Mouse (Mus musculus) hindbrain, embryonic 13.5 days (tissue): ENCODE data around the gene Eloa. TPM values are rescaled to one million over a fixed set of nuclear protein-coding genes. Genes with fewer than 3 reads are reported as not detected.
"Not testable (repeated sequence)": the region's sequence is repeated elsewhere in the genome, so short reads cannot be mapped to it uniquely, and the experiment has no call there.

Experiments
- ATAC-seq: fragments of 200-750 bp; cut with Nextera tagmentation; 2 replicates; pipeline ENCODE4 v1.8.0; 2017; ENCODE audit warnings: moderate TSS enrichment; ENCODE audit not compliant: low FRiP score
- H3K27ac ChIP-seq: fragments of 300-500 bp; sonication (generic); 2 replicates; pipeline ENCODE4 v1.5.1; 2015; ENCODE audit warnings: inconsistent platforms, mild to moderate bottlenecking, moderate library complexity
- H3K27me3 ChIP-seq: fragments of 300-500 bp; sonication (generic); 2 replicates; pipeline ENCODE4 v1.6.1; 2015; ENCODE audit warnings: mild to moderate bottlenecking, inconsistent platforms
- H3K36me3 ChIP-seq: fragments of 300-500 bp; sonication (generic); 2 replicates; pipeline ENCODE4 v1.6.1; 2015; ENCODE audit warnings: mild to moderate bottlenecking, inconsistent platforms
- H3K4me1 ChIP-seq: fragments of 300-500 bp; sonication (generic); replicated peaks from 2 replicates; pipeline ENCODE4 v1.6.1; 2015; ENCODE audit warnings: inconsistent platforms
- H3K4me2 ChIP-seq: fragments of 300-500 bp; sonication (generic); 2 replicates; pipeline ENCODE4 v1.6.1; 2015; ENCODE audit warnings: inconsistent platforms, mild to moderate bottlenecking, moderate library complexity
- H3K4me3 ChIP-seq: fragments of 300-500 bp; sonication (generic); 2 replicates; pipeline ENCODE4 v1.5.1; 2015; ENCODE audit warnings: mild to moderate bottlenecking, inconsistent platforms
- H3K9ac ChIP-seq: fragments of 300-500 bp; sonication (generic); 2 replicates; pipeline ENCODE4 v1.6.1; 2015; ENCODE audit warnings: mild to moderate bottlenecking, inconsistent platforms
- H3K9me3 ChIP-seq: fragments of 300-500 bp; sonication (generic); 2 replicates; pipeline ENCODE4 v1.6.1; 2016; ENCODE audit warnings: inconsistent platforms
- WGBS: fragments of 180-500 bp; shearing (Covaris S2); methylation state at CpG from one replicate; pipeline ENCODE4 v1.1.7; 2015; 5-methylcytosine and 5-hydroxymethylcytosine counted together
- polyA plus RNA-seq: library from polyadenylated mRNA; unstranded; fragments of >200 nt; fragmentation: Nextera tagmentation; extraction: Ambion mirVana; gene quantifications from 2 replicates; pipeline ENCODE4 v1.2.1, GENCODE M21; 2015

Gene Eloa
- polyA plus RNA-seq, 1 experiment from 2014 or later: 28.6 TPM

DNA sequence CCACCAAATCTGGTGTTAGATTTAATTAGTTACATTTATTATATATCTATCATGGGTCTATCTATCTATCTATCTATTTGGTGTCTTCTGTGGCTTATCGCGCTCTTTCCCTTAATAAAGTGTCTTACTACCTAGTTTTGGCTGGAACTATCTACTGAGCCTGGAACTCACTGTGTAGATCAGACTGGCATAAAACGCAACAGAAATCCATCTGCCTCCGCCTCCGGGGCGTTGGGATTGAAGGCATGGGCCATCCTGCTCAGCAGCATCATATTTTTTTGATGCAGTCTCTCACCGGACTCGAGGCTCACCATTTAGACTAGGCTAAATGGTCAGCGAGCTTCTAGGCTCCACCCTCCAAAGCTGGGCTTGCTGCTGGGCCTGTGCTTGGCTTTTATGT is 33.8 kb downstream of the Eloa start:
- Histone ChIP-seq H3K27ac (peak overlapping the region; percentile 92), H3K9ac (peak overlapping the region; percentile 89), H3K4me3 (peak overlapping the region; percentile 80), H3K9me3 (no peaks in the 10 kb centered on the region), H3K4me1 (peaks cover 23% of the 10 kb centered on the region), H3K4me2 (peak overlapping the region; percentile 95), H3K36me3 (peaks cover 25% of the 10 kb centered on the region), H3K27me3 (no peaks in the 10 kb centered on the region)
- no peak for ATAC-seq
- WGBS: 67% methylated on average over 9 of the region's 9 CpGs

DNA sequence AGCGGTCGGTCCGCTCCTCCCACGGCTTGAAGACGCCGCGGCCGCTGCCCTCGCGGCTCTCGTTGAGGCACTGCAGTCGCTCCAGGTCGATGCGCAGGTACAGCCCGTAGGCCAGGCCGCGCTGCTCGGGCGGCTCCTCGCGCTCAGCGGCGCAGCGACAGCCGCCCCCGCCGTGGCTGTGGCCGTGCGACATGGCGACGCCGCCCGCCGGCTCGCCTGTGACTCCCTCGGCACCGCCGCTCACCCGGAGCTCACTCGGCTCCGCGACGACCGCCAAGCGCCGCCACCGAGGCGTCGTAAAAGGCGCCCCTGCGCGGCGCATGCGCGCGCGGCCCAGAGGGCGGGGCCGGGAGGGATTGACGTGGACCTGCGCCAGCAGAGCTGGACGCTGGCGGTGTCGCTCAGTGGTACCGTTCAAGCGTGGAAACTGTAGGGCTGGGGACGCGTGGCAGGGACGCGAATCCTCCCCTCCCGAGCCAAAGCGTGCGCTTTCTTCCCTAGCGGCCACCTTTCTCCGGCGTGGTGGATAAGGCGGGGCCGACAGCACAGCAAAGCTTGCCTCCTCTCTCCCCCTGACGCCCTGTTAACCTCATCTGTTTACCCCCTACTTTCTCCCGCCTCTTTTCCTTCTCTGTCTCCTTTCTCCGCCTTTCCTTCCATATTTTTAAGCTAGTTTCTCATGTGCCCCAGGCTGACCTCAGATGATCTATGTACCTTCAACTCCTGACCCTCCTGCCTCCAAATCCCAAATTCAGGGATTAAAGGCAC is 34.4 kb downstream of the Eloa start, which contains the start of gene Pithd1:
Gene Pithd1 (minus strand): TSS at position 322 of the 768 bp plus-strand sequence.
- H3K4me3 ChIP-seq: peak within 1 kb of the TSS; percentile 80
- 0% methylated on average over 63 of the region's 81 CpGs for WGBS

DNA sequence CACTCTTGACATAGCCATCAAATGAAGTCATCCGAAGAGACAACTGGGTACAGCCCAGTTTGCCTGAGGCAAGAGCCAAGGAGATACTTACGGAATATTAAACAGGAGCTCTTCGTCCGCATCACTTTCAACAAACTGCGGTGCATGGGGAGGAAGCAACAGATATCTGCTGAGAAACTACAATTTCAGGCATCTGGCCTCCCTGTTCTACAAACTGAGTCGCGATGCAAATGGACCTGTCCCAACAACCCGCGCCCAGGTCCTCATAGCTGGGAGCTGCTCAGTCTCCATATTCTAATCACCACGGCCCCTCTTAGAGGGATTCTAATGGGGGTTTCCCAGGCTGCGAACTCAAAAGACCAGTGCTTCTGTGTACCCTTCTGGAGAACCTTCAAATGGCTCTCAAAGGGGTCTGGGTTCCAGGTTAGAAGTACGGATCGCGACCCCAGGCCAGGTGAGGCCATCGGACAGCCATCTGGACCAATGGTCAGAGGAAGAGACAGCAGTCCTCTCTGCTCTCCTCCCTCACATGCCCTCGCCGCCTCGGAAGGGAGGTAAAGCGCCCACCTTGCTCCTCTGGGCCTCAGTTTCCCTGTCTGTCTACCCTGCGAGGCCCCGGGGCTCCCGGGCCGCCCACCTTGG is 35.1 kb downstream of the Eloa start:
- Histone ChIP-seq H3K4me2 (peak overlapping the region; percentile 95), H3K9me3 (no peaks in the 10 kb centered on the region), H3K36me3 (peaks cover 34% of the 10 kb centered on the region), H3K4me1 (peaks cover 23% of the 10 kb centered on the region), H3K27me3 (no peaks in the 10 kb centered on the region), H3K27ac (peak overlapping the region; percentile 92), H3K9ac (peak overlapping the region; percentile 89), H3K4me3 (peak overlapping the region; percentile 80)
- WGBS: 7% methylated on average over 23 of the region's 23 CpGs
- ATAC-seq: 0 out of 2 replicates have a peak, but pooled peaks have one; percentile 11

More for the DNA sequence above, 34.4 kb downstream of the Eloa start, which contains the start of gene Pithd1:
- H3K9ac ChIP-seq: peak within 1 kb of the TSS; percentile 89
- peak within 1 kb of the TSS; percentile 92 for H3K27ac ChIP-seq
- H3K4me2 ChIP-seq: peak within 1 kb of the TSS; percentile 95
- no peaks in the 10 kb centered on the region for H3K9me3 ChIP-seq
- peaks cover 31% of the 10 kb centered on the region for H3K36me3 ChIP-seq
- peaks cover 23% of the 10 kb centered on the region for H3K4me1 ChIP-seq
- H3K27me3 ChIP-seq: no peaks in the 10 kb centered on the region
- ATAC-seq: peak; percentile 94

DNA sequence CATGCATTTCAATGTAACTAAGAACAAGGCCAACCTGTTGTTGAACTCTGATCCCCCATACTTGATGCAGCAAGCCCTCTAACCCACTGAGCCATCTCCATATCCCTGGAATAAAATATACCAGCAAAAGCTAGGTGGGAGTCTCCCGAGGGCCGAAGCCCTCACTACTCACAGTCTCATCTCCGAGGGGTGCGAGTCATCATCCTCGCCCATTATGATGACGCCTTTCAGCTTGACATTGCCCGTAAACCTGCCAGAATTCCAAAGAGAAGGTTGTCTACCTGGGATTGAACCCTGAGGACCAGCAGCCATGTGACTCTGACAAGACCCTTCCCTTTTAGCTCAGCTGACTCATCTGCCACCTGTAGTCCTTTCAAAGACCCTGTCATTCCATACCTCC is 35.8 kb downstream of the Eloa start:
- no peak for ATAC-seq

DNA sequence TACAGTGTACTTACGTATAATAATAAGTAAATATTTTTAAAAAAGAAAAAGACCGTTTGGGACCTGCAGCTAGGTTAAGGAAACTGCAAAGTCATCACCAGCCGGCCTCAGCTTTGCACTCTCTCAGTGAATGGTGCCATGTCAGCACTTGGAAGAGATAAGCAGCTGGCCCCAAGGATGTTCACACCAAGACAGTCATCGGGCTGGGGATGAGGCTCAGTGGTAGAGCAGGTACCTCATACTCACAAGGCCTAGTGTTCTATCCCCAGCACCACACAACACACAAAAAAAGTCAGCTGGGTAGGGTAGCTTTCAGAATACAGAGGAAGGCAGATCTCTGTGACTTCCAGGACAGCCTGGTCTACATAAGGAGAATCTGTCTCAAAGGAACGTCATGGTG is 36.4 kb downstream of the Eloa start:
- Histone ChIP-seq H3K9ac (peak overlapping the region; percentile 89; the same call in 1 of the 2 replicates), H3K4me3 (no peak overlapping the region), H3K4me1 (peaks cover 23% of the 10 kb centered on the region), H3K4me2 (peak overlapping the region; percentile 95; the same call in 1 of the 2 replicates), H3K27ac (no peak overlapping the region), H3K36me3 (peaks cover 34% of the 10 kb centered on the region), H3K9me3 (no peaks in the 10 kb centered on the region), H3K27me3 (no peaks in the 10 kb centered on the region)
- ATAC-seq: no peak
- 93% methylated on average over 5 of the region's 5 CpGs for WGBS

More for the DNA sequence above, 35.8 kb downstream of the Eloa start:
- 94% methylated on average over 7 of the region's 7 CpGs for WGBS
- no peaks in the 10 kb centered on the region for H3K9me3 ChIP-seq
- H3K4me1 ChIP-seq: peaks cover 23% of the 10 kb centered on the region
- H3K36me3 ChIP-seq: peaks cover 34% of the 10 kb centered on the region
- no peaks in the 10 kb centered on the region for H3K27me3 ChIP-seq
- H3K27ac ChIP-seq: no peak overlapping the region
- peak overlapping the region; percentile 89 for H3K9ac ChIP-seq
- H3K4me2 ChIP-seq: peak overlapping the region; percentile 95
- H3K4me3 ChIP-seq: peak overlapping the region; percentile 80

DNA sequence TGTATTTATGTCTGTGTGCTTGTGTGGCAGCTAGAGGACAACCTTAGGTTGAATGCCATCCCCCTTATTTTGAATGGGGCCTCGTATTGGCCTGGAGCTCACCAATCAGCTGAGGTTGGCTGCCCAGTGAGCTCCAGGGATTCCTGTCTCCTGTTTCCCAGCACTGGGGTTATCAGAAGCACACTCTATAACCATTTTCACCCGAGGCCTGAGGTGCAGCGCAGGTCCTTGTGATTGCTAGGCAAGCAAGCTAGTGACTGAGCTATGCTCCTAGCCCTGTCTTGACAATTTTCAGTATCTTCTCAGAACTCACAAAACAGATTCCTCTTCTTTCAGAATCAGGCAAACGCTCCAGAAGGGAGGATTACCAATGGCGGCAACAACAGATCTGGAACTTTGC is 37.0 kb downstream of the Eloa start:
- no peak for ATAC-seq
- Histone ChIP-seq H3K36me3 (peaks cover 34% of the 10 kb centered on the region), H3K9me3 (no peaks in the 10 kb centered on the region), H3K4me3 (no peak overlapping the region), H3K9ac (no peak overlapping the region), H3K27ac (no peak overlapping the region), H3K4me1 (peaks cover 23% of the 10 kb centered on the region), H3K27me3 (no peaks in the 10 kb centered on the region), H3K4me2 (no peak overlapping the region)
- 89% methylated on average over 5 of the region's 5 CpGs for WGBS

DNA sequence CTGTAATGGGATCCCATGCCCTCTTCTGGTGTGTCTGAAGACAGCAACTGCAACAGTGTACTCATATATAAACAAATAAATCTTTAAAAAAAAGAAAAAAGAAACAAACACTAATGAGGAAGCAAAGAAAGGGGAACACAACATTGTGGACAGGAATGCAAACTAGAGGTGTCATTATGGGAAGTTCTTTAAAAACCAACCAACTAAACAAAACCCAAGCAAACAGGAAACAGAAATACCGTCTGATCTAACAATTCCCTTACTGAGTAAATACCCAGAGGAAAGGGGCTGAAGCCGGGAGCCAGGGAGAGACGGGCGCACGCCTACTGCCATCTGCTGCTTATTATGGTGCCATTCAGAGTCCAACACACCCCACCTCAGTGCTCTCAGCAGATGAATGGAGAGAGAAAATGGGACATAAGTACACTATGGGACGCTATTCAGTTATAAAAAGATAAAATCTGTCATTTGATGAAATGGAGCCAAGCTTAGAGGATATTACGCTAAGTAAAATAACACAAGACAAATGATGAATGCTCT is 40.0 kb downstream of the Eloa start:
- H3K9ac ChIP-seq: no peak overlapping the region
- no peaks in the 10 kb centered on the region for H3K9me3 ChIP-seq
- peaks cover 50% of the 10 kb centered on the region for H3K36me3 ChIP-seq
- no peaks in the 10 kb centered on the region for H3K27me3 ChIP-seq
- peaks cover 15% of the 10 kb centered on the region for H3K4me1 ChIP-seq
- no peak overlapping the region for H3K4me3 ChIP-seq
- no peak for ATAC-seq
- H3K27ac ChIP-seq: no peak overlapping the region
- 75% methylated on average over 7 of the region's 7 CpGs for WGBS
- H3K4me2 ChIP-seq: no peak overlapping the region

DNA sequence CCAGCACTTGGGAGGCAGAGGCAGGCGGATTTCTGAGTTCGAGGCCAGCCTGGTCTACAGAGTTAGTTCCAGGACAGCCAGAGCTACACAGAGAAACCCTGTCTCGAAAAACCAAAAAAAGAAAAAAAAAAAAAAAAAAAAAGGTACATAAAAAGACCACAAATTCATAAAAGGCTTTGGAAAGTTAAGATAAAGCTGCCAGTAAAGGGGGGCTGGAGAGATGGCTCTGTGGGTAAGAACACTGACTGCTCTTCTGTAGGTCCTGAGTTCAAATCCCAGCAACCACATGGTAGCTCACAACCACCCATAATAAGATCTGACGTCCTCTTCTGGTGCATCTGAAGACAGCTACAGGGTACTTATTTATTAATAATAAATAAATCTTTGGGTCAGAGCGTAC is 41.3 kb downstream of the Eloa start:
- WGBS: 95% methylated on average over 5 of the region's 5 CpGs
- not testable (repeated sequence) for H3K9me3 ChIP-seq, H3K4me1 ChIP-seq, H3K4me2 ChIP-seq, H3K27me3 ChIP-seq, H3K27ac ChIP-seq, H3K4me3 ChIP-seq, ATAC-seq, H3K9ac ChIP-seq
- peaks cover 62% of the 10 kb centered on the region for H3K36me3 ChIP-seq

DNA sequence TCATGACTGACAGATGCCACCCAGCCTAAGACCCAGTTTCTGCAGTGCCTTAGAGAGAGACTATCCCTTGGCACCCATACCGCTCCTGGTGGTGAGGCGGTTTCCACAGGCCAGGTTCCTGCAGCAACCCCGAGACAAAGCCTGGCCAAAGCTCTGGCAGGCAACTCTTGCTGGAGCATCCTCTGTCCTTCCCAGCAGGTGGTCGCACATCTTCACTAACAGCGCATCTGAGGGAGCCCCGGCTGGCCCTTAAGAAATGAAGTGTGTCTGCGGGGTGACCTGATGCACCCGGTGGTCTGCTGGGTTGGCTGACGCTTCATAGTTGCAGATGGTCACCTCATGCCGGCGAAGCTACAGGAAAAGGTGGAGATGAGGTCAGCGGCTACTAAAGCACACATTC is 45.4 kb downstream of the Eloa start:
- no peak overlapping the region for H3K9ac ChIP-seq
- WGBS: 94% methylated on average over 12 of the region's 12 CpGs
- H3K4me3 ChIP-seq: no peak overlapping the region
- no peak overlapping the region for H3K27ac ChIP-seq
- no peak overlapping the region for H3K4me2 ChIP-seq
- peaks cover 14% of the 10 kb centered on the region for H3K4me1 ChIP-seq
- ATAC-seq: no peak
- H3K9me3 ChIP-seq: no peaks in the 10 kb centered on the region
- peaks cover 42% of the 10 kb centered on the region for H3K36me3 ChIP-seq
- H3K27me3 ChIP-seq: no peaks in the 10 kb centered on the region

DNA sequence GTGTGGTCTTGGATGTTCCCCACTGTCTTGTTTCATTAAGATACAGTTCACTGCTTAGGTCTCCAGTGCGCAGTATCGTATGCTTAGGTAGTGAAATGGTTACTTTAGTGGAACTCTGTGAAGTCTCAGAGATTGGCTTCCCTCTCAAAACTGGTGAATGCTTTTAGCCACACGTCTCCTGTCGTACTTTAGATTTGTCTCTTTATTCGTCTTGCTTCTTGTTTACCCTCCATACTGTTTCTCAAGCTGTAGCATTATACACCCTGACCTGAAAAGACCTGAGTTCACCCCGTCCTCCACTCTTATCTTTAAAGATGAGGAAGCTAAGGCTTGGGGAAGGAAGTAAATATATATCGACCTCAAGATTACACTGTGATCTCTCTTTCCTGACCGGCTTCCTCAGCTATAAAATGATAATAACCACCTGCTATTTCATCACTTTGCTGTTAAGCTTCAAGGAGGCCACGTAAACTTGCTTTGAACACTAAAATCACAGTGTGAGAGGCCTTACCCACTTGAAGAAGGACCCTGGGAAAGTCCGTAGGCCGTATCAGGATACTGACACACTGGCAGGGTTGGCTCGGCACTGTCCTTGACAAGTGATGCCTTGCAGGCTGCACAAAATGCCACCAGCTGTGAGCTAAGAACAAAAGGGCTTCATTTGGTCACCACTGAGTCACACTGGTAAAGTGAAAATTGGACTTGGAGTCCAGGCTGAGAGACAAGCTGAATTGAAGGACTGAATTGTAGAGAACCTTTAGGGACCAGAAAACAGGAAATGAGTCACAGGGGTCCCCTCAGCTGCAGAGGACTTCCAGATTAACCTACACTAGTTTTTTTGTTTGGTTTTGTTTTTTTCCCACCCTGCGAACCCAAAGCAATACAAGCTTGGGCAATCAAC is 48.4 kb downstream of the Eloa start:
- ATAC-seq: no peak; the same call in 1 of the 2 replicates
- peak overlapping the region; percentile 97 for H3K9ac ChIP-seq
- peaks cover 33% of the 10 kb centered on the region for H3K4me1 ChIP-seq
- peak overlapping the region; percentile 99 for H3K4me3 ChIP-seq
- no peaks in the 10 kb centered on the region for H3K9me3 ChIP-seq
- H3K27me3 ChIP-seq: no peaks in the 10 kb centered on the region
- H3K36me3 ChIP-seq: peaks cover 59% of the 10 kb centered on the region
- 74% methylated on average over 13 of the region's 13 CpGs for WGBS
- H3K4me2 ChIP-seq: peak overlapping the region; percentile 99
- peak overlapping the region; percentile 81; the same call in 1 of the 2 replicates for H3K27ac ChIP-seq

DNA sequence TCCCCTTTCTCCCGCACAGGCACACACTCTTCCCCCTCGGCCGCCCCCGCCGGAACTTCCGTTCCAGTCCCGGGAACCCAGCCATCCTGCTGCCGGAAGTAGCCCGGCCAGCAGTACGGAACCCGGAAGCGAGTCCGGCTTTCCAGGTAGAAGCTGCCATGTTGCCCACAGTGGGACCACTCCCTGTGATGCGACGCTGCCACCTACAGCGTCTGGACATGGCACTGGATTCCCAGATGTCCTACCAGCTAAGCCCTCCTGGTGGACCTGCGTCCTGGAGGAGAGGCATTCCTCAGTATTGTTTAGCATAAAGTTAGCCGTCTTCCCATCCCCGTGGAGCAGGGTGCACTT is 49.0 kb downstream of the Eloa start, which contains the start of gene Lypla2:
Gene Lypla2 (minus strand): TSS at position 71 of the 351 bp plus-strand sequence.
- peak within 1 kb of the TSS; percentile 99 for H3K4me2 ChIP-seq
- H3K9ac ChIP-seq: peak within 1 kb of the TSS; percentile 97
- no peaks in the 10 kb centered on the region for H3K9me3 ChIP-seq
- peak; percentile 84 for ATAC-seq
- peaks cover 33% of the 10 kb centered on the region for H3K4me1 ChIP-seq
- H3K27ac ChIP-seq: peak within 1 kb of the TSS; percentile 81
- H3K27me3 ChIP-seq: no peaks in the 10 kb centered on the region
- WGBS: 2% methylated on average over 19 of the region's 19 CpGs
- peaks cover 65% of the 10 kb centered on the region for H3K36me3 ChIP-seq
- H3K4me3 ChIP-seq: peak within 1 kb of the TSS; percentile 99
